Mouse (Mus musculus) small intestine, adult 10 weeks (tissue): ENCODE results near the gene Aicda. TPM values are rescaled to one million over a fixed set of nuclear protein-coding genes. Genes with fewer than 3 reads are reported as not detected.

Experiments
- polyA plus RNA-seq: library from polyadenylated mRNA; stranded (reverse); fragments of 350-450 nt; fragmentation: Illumina TruSeq; extraction: RNeasy Lipid Tissue Mini Kit (QIAGEN cat#74804); gene quantifications from one replicate; pipeline ENCODE4 v1.2.3, GENCODE M21; 2014; ENCODE audit warnings: low replicate concordance

Aicda gene
- 0.41 TPM for polyA plus RNA-seq

DNA sequence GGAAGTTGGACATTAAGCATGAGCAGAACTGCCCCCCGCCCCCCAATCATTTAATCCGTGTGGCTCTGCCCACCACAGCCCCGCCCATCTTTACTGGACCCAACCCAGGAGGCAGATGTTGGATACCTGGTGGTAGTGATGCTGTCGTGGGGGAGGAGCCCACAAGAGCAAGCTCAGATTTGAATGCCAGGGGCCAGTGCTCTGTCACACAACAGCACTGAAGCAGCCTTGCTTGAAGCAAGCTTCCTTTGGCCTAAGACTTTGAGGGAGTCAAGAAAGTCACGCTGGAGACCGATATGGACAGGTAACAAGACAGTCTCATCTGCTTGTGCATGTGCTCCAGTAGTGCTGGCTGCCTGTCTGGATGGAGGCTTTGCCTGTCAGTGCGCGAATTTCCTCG is at the start of gene Aicda:
Aicda (plus strand) TSS at position 196 of the 400 bp plus-strand sequence.

DNA sequence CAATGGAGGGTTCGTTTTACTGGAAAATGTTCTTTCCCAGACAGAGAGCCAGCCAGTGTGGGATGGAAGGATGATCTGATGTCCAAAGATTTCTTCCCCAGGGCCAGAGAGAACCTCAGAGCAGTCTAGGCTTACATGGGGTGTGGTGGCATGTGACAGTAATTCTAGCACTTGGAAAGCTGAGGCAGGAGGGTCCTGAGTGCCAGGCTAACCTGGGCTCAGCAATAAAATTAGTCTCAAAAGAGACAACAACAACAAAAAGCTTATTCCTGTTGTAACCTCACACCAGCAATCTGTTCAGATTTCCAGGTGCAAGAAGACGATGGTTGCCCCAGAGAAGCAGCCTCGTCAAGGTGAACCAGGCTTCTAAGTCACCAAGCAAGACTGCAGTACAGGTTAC is 48.1 kb upstream of the Aicda start, which contains the start of gene Mfap5:
Mfap5 (plus strand) TSS at position 301 of the 400 bp plus-strand sequence.

DNA sequence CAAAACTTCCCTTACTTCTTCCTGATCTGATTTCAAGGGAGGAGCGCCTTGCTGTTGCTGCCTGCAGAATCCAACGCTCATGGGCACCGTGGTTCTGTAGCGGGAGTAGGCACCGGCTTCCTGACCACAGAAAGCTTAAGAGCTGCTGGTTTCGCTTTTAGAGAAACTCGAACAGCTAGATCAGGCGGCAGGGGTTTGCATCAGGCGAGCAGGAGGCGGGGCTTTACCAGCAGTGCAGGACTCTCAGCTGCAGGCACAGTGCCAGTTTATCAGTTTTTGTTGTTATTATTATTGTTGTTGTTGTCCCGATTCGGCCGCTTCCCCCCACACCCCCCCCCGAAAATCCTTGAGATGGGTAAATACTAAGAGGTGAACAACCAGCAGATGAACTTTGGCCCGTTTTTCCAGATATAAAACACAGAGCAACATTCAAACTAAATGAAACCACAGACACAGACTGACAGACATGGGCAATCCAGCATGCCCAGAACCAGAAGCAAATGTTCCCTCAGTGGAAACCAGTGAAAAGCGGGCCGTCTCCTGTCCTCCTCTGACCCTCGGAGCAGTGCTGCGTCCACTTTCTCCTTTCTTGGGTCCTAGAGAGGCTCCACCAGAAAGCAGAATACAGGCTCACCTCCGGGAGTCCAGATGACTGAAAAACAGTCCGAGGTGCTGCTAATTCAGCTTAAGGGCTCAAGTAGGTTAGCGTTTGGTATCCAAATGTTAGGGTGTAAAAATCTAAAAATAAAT is 48.8 kb downstream of the Aicda start, which contains the start of gene Apobec1:
Apobec1 (minus strand) TSS at position 203 of the 750 bp plus-strand sequence.

DNA sequence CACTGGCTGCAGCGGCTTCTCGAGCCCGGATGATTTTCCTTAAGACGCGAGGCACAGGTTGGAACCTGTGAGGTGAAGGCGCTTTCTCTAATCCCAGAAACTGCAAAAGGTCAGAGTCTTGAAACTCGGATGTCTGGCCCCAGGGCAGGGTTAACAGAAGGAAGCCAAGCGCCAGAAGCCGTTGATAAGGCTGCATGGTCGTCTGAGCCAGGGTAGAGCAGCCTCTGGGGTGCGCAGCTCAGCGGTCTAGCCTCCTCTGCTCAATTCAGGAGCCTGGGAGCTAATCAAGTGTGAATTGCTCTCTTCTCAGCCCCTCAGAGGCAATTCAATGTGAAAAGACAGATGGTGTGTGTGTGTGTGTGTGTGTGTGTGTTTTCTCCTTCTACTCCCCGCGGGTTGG is 56.2 kb downstream of the Aicda start, which contains the start of gene Gdf3:
Gdf3 (minus strand) TSS at position 317 of the 400 bp plus-strand sequence.

Other genes with a start within 250 kb of the Aicda start
- gene M6pr, start 245.1 kb upstream of the Aicda start, polyA plus RNA-seq: 148 TPM
- 1.0 TPM for gene Phc1, start 213.2 kb upstream of the Aicda start, polyA plus RNA-seq
- 0.15 TPM for gene Rimklb, start 55.0 kb upstream of the Aicda start, polyA plus RNA-seq
- 4.0 TPM for gene Mfap5, start 48.0 kb upstream of the Aicda start, polyA plus RNA-seq
- 110 TPM for gene Apobec1, start 48.6 kb downstream of the Aicda start, polyA plus RNA-seq
- gene Gdf3, start 56.3 kb downstream of the Aicda start, polyA plus RNA-seq: 0.19 TPM
- gene Dppa3, start 72.6 kb downstream of the Aicda start, polyA plus RNA-seq: not detected
- gene Nanog, start 153.7 kb downstream of the Aicda start, polyA plus RNA-seq: not detected
- 1.1 TPM for gene Slc2a3, start 247.8 kb downstream of the Aicda start, polyA plus RNA-seq